Mouse (Mus musculus) NIH3T3 (cell line): ENCODE results near the gene Usf3.

Experiments used
- DNase-seq: peaks from one replicate; pipeline ENCODE4 v3.0.0-alpha.2; 2012; ENCODE audit warnings: low read depth

Usf3 gene

DNA sequence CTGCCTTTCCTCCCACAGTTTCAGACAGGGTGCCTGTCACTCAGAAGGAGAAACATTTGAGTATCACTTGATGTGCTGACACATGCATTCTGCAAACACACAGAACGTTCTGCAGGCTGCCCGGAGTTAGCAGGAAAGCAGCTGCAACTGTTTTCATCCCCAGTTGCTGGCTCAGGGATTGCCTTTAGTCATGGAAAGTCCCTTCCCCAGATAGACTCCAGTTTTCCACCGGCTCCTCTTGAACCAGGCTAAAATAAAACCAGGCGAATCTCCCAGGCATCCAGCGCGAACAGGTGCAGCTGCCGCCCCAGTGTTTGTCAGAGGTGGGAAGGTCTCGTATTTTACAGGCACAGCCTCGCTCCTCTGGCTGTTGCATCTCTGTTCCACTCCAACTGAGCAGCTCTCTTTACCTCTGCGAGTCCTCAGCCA lies 65.8 kb downstream of the Usf3 start:
- DNase-seq, result peak; percentile 15

DNA sequence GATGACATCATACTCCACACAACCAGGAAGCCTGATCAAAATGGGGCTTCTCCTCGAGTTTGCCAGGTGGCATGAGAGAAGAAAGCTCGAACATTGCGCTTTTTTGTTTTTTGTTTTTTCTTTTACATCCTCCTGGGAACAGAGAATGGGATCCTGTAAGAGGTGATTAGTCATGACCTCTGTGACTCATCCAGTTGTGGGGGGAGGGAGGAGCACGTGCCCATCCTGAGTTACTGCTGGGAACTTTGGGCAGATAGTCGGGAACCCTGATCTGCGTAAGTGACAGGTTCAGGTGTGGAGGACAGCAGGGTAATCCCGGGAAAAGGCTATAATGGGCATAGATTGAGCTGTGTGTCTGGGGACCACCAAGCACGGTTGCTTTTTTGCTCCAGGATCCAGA lies 67.4 kb downstream of the Usf3 start:
- DNase-seq, result peak; percentile 17

DNA sequence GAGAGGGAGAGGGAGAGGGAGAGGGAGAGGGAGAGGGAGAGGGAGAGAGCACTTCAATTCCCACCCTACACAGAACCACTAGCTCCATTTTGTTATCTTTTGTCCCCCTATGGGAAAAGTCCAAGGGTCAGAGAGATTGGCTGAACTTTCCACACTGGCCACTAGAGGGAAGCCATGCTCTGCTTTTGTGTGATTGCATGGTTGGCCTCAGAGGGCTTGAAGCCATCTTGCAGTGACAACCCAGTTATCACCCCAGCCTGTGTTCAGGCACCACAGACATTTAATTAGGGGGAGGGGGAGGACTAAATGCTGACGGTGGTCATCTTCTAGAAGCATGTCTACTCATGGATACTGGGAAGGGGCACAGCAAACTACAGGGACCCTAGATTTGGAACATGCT lies 69.6 kb downstream of the Usf3 start:
- DNase-seq, result peak; percentile 77

DNA sequence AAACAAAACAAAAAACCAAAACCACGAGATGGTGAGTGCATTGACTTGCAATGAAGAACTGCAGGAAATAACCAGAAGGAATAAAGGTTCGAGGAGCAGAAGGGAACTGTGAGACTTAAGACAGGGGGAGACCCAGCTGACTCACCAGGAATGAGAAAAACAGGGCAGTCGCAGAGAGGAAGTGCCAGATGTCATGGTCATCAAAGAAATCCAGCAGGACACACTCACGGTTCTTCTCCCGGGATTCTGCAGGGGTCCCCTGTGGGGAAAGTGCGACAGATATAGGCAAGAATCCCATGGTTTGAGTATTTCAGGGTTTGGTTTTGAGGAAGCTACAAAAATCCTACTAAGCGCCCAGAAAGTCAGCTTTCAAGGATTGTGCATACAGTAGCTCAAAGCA lies 70.3 kb downstream of the Usf3 start:
- no peak for DNase-seq

DNA sequence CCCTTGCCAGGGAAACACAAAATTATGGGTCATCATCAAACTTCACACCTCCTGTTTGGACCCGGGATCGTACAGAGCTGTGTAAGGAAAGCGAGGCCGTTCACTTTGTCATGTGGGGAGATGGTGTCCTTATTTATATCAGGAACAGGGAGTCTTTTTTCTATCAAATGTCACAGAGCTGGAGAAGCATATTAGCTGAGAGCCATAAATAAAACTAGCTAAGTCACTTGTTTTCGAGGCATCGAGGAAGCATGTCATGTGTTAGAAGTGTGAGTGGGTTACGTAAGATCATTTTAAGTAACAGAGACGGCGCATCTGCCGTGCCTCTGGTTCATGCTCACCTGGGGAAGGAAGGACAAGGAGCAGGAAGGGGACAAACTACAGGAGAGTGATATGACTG lies 76.9 kb downstream of the Usf3 start:
- no peak for DNase-seq

DNA sequence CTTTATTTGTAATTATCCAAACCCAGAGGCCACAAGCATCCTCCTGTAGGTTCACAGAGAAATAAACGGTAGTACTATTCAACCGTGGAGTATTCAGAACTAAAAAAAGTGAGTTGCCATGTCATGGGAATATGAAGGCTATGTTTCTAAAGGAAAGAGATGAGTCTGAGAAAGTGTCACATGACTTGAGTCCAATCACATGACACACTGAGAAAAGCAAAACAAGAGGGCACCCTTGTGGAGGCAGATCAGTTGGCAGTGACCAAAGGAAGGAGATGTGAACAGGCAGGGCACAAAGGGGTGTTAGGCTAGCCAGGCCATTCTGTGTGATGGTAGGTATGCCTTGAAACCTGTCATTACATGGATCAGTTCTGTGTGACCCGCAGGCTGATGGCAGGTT lies 79.7 kb downstream of the Usf3 start:
- DNase-seq, result no peak

DNA sequence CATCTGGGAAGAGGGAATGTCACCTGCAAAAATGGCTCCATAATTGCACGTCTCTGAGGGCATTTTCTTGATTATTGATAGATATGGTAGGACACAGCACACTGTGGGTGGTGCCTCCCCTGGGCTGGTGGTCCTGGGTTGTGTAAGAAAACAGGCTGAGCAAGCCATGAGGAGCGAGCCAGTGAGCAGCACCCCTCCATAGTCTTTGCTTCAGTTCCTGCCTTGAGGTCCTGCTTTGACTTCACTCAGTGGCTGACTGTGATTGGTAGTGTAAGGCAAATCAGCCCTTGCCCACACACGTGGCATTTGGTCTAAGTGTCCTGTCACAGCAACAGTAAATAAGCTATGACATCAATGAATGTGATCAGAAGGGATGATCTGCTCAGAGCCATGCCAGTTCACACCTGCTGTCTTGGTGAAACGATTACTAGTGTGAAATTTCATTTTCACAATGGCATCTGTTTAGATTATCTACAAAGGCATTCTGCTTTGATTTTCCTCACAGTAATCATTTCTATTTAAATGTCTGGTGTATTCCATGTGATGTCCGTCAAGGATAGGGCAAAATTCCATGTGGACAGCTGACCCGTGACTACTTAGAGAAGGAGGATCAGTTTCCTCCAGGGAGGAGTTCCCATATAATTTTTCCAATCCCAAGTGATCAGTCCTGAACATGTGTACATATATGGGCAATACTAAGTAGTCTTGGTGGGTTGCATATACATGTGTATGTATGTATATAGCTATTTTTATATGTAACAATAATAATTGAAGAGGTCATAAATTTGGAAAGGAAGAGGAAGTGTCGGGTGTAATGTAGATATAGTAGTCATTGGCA lies 81.0 kb downstream of the Usf3 start:
- no peak for DNase-seq

DNA sequence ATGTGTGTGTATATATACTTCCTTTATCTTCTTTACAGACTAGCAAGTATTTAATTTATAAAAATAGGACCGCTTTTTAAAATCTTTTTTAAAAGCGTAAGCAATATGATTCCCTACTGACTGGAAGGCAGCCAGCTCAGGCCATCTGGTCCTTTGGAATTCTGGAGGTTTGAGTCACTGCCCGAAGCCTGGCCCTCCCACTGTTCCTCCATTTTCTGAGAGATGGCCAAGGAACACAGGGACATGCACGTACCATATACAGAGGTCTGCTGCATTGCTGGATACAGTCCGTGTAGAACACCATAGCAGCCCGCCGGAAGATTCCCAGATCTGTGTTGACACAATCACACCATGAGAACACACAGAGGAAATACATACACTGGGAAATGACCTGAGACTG lies 81.7 kb downstream of the Usf3 start:
- DNase-seq, result peak; percentile 67

DNA sequence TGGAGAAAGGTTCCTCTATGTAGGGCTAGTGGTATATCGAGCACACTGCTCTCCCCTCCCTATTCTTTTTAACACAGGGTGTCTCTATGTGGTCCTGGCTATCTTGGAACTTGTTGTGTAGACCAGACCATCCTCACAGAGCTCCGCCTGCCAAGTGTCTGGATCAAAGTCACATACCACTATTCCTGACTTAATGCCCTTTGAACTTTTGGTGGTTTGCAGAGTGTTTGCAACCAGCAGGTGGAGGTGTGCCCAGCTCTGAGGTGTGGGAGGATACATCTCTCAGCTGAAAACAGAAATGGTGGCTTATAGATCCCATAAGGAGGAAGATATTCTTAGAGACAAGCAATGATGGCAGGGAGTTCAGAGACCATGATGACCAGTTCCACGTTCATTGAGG lies 84.4 kb downstream of the Usf3 start:
- DNase-seq, result no peak

DNA sequence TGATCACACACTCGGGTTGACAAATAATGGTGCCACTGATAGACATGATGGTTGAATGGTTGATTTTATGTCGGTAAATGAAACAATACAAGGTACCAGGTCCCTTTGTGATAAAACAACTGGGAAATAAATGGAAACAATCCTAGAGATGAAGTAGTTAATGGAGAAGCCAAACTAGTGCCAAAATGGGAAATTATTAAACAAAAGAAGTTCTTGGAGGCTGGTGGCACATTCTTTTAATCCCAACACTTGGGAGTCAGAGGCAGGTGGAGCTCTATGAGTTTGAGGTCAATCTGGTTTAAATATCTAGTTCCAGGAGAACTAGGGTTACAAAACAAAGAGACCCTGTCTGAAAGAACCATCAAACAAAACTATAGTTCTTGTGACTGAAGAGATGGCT lies 91.9 kb downstream of the Usf3 start:
- DNase-seq, result no peak

DNA sequence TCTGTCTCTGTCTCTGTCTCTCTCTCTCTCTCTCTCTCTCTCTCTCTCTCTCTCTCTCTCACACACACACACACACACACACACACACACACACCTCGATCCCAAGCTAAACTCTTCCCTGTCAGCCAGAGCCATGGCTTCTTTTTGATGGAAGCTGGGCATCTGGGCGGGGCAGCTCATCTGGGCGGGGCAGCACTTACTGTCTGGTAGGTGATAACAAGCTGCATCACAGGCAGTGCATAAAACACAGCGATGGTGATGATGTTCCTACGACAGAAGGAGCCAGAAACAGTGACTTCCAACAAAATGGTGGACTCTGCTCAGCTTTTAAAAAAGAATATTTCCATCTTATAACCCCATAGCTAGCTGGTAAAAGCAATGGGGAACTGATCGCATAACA lies 92.5 kb downstream of the Usf3 start:
- no peak for DNase-seq

DNA sequence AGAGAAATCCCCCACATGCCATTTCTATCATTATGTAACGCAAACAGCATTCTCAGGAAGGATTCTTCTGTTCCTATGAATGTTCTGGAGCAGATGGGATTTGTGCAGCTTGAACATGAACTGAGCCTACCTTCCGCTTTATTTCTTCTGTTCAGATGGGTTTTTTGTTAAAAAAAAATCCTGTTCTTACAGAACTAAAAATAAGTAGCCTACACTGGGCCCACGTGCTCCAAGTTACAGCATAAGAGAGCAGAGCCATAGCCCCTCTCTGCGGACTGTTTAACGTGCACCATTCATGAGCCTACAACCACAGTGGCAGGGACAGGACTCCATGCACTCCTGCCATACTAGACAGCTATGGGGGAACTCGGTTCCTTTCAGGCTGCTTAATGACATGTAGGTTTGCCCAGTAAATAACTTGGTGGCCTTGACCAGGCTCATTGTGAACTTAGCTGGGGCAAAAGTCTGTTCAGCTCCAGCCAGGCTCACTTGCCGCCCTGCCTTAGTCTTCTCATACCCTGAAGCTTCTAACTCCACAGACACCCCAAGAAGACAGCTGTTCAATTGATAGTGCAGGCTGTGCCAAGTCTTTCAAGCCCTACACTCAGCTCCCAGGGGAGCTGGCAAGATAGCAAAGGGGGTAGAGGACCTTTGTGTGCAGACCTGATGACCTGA lies 95.6 kb downstream of the Usf3 start:
- DNase-seq, result no peak

DNA sequence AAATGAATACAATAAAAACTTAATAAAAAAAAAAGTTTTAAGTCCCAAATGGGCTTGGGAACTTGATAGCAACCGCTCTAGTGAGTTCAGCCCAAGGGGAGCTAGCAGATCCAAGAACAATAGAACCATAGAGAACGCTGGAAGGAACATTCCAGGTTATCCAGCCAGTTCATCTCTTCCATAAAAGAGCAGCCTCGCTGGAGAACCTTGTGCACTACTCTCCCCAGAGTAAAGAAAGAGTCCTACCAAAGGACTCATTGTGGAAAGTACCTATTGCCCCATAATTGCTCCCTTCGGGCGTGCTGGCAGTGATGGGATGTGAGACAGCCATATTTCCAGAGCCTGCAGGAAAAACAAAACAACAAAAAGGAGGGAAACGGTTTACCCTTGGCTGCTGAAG lies 96.5 kb downstream of the Usf3 start:
- DNase-seq, result no peak

DNA sequence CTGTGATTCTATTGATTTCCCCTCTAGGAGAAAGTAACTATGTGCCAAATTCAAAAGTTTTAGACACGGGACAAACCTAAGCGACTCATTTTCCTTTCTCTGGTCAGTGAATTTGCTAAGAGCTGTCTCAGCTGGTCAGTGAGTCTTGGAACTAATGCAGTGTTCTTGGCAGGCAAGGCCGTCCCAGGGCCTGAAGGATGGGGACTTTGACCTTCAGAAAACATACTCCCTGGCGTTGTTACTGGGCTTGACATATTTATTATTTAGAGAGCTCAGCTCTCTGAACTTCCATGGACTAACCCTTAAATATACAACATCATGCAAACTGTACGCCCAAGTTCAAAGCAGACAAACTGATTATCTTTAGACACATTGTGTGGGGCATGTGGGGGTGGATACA lies 97.6 kb downstream of the Usf3 start:
- no peak for DNase-seq

DNA sequence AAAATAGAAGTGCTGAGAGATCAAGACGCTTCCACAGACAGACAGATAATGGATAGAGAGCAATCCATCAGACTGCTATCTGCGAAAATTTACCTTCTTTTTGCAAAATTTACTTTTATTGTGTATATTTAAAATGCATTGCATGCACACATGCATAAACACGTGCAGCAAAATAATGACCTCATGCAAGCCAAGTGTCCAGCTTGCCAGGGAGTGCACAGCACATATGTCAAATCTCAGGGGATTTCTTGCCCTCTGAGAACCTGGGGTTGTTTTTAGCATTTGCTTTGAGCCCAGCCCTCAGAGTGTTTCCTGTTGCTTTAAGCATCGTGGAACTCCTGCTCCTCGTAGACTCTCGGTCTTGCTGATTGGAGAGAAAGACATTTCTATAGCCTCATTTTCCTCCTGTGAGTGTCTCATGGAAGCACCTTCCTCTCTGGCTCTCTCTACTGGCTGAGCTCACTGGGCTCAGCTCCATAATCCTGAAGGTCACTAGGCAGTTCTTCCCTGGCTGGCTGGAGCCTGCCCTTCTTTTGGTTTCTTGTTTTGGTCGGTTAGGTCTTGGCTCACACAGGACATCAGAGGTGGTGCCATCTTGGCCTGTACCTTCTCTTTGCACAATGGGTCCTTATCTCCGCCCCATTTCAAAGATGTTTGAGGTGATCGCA lies 98.5 kb downstream of the Usf3 start:
- DNase-seq, result no peak
